Mouse (Mus musculus) bone marrow macrophage, adult 2 months (primary cell): Measurements from ENCODE around the gene Pjvk.

ENCODE experiments used
- CTCF ChIP-seq: IDR thresholded peaks from 2 replicates; pipeline ENCODE4 v1.5.1; 2012; ENCODE audit warnings: low read depth, mild to moderate bottlenecking, low read length, moderate library complexity
- POLR2A ChIP-seq: IDR thresholded peaks from 2 replicates; pipeline ENCODE4 v1.6.1; 2012; ENCODE audit warnings: mild to moderate bottlenecking, low read depth, low read length, borderline replicate concordance

GRCm38 (mm10) chr2:76655982-76656381 lies 7.7 kb downstream of the Pjvk start:
- peak; percentile 47; the same call in 1 of the 2 replicates for TF ChIP-seq CTCF
- no peak for TF ChIP-seq POLR2A
